Mouse (Mus musculus): Measurements from ENCODE around the gene Cdk15.

- TF ChIP-seq POLR2A (IDR thresholded peaks at IDR 0.05; ENCODE audit: borderline replicate concordance, low read depth, low read length), result no peak
- TF ChIP-seq CTCF (IDR thresholded peaks at IDR 0.05; ENCODE audit: low read depth, low read length), result no peak
Measured at GRCm38 (mm10) chr1:59391736-59392135, 135.0 kb downstream of the Cdk15 start.

Measured in bone marrow macrophage, adult 2 months (primary cell).